Mouse (Mus musculus): ENCODE measurements around the gene Selenbp2. TPM values are rescaled to one million over a fixed set of nuclear protein-coding genes. Genes with fewer than 3 reads are reported as not detected.
A peak's percentile ranks its signal among the peaks of the same experiment; 100 is the strongest.
"Not testable (repeated sequence)": the region's sequence is repeated elsewhere in the genome, so short reads cannot be mapped to it uniquely, and the experiment has no call there.

Selenbp2 gene
- 1 to 10 TPM; 1.6 to 3.1 TPM for total RNA-seq (2021)
- long read RNA-seq, experiment 1, result 0 reads
- long read RNA-seq, experiment 2, result 0 reads

GRCm38 (mm10) chr3:94693329-94693825, at the start of gene Selenbp2:
Selenbp2 (plus strand) TSS chr3:94693556.
- DNase-seq (ENCODE audit: low spot score in 2 of 2), result no peak

- peak in 1 of 2 experiments; percentile 34 for DNase-seq (ENCODE audit: low spot score in 2 of 2)
These were observed 44.4 kb upstream of the Selenbp2 start for GRCm38 (mm10) chr3:94648755-94649590.

DNA sequence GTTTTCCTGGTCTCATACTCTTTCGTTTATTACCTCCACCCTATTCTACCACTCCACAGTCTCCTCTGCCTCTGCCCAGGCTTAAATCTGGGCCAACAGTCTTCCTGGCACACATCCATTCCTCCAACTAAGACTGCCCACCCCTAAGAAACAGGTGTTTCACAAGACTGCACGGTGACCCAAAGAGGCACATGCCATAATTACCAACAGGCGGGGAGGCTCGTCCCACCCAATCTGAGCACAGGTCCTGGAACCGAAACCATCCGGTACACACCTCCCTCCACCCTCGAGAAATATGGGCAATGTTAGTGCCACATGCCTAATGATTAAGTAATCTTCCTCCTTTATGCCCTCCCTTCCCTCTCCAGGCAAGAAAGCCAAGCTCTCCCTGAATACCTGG, 42.9 kb upstream of the Selenbp2 start:
- no peak for DNase-seq (ENCODE audit: low spot score in 2 of 2)

- not testable (repeated sequence) for DNase-seq (ENCODE audit: low spot score in 2 of 2)
These were observed 39.4 kb upstream of the Selenbp2 start for GRCm38 (mm10) chr3:94653967-94654366.

GRCm38 (mm10) chr3:94657852-94658739, 35.3 kb upstream of the Selenbp2 start:
- not testable (repeated sequence) for DNase-seq (ENCODE audit: low spot score in 2 of 2)

DNA sequence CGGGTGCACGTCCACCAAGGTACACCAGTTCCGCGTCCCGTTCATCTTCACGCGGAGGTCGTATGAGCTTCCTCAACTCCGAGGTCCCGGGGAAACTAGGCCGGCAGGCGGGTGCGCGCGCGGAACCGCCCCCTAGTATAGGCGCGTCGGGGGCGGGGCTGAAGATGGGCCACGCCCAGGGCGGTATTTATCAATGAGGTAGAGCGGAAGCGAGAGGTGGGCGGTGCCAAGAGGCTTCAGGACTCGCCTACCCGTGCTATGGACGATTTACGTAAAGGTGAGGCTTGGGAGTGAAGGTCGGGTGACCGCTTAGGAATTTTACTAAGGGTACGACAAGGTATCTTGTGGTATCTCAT, 34.6 kb upstream of the Selenbp2 start, which contains the start of gene Tuft1:
Gene Tuft1, minus strand, starts transcription at position 133 of the 356 bp plus-strand sequence.
- peak; percentile 26 to 33 for DNase-seq (ENCODE audit: low spot score in 2 of 2)

DNA sequence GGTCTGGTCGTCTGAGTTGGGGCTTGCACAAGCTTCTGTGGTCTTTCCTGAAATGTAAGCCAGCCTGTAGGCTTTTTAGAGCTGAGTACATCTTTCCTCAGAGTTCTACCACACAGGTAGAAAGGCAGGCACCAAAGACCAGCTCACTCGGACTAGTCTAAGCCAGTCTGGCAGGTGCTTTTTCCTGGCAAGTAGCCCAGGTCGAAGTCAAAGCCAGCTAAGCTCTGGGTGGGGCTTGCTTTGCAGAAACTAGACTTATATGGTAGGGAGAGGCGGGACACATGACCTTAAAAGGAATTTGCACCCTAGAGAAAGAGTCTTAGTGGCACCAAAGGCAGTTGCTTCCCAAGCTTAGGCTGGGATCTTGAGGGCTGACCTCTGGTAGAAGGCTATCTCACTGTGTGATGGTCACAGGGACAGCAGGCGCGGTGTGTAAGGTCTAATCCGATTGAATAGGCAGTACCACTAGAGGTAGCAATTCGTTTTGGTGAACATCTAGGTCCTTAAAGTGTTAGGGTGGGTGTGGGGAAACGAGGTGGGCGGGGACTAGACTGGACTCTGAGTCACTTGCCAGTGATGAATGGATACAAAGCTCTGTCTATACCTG, 34.1 kb upstream of the Selenbp2 start:
- DNase-seq (ENCODE audit: low spot score in 2 of 2), result not testable (repeated sequence)

GRCm38 (mm10) chr3:94660841-94661240, 32.5 kb upstream of the Selenbp2 start:
- DNase-seq (ENCODE audit: low spot score in 2 of 2), result not testable (repeated sequence)

- DNase-seq (ENCODE audit: low spot score in 2 of 2), result not testable (repeated sequence)
These were observed 28.1 kb upstream of the Selenbp2 start for GRCm38 (mm10) chr3:94665060-94665802.

DNA sequence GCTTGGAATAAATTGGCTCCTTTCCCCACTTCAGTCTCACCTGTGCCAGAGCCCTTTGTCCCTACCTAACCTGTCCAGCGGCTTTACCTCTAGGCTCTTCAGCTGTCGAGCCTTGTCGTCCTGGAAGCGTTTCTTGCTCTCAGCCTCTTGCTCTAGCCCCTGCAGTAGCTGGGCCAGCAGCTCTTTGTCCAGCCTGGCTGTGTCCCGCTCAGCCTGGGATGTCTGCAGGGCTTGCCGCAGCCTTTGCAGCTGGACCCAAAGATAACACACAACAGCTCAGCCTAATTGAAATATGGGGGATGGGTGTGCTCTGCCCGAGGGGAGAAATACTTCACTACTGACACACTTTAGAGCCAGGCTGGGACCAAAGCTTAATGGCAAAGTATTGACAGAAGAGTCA, 27.5 kb upstream of the Selenbp2 start:
- not testable (repeated sequence) for DNase-seq (ENCODE audit: low spot score in 2 of 2)

- DNase-seq (ENCODE audit: low spot score in 2 of 2), result not testable (repeated sequence)
These were observed 18.3 kb upstream of the Selenbp2 start for GRCm38 (mm10) chr3:94675101-94675500.

GRCm38 (mm10) chr3:94679351-94679841, 14.0 kb upstream of the Selenbp2 start:
- DNase-seq (ENCODE audit: low spot score in 2 of 2), result no peak

- not testable (repeated sequence) for DNase-seq (ENCODE audit: low spot score in 2 of 2)
These were observed 13.3 kb upstream of the Selenbp2 start for GRCm38 (mm10) chr3:94680032-94680431.

DNA sequence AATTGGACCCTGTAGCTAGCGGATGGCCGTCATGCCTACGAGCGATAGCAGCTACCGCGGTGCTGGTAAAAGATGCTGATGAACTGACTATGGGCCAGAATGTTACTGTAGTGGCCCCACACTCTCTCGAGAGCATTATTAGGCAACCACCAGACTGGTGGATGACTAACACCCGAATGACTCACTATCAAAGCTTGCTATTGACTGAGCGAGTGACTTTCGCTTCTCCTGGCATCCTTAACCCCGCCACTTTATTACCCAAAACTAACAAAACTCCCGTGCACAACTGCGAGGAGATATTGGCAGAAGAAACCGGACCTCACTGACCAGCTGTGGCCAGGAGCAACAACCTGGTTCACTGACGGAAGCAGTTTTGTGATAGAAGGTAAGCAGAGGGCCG, 12.6 kb upstream of the Selenbp2 start:
- DNase-seq (ENCODE audit: low spot score in 2 of 2), result no peak

GRCm38 (mm10) chr3:94683646-94684045, 9.7 kb upstream of the Selenbp2 start:
- no peak for DNase-seq (ENCODE audit: low spot score in 2 of 2)

DNA sequence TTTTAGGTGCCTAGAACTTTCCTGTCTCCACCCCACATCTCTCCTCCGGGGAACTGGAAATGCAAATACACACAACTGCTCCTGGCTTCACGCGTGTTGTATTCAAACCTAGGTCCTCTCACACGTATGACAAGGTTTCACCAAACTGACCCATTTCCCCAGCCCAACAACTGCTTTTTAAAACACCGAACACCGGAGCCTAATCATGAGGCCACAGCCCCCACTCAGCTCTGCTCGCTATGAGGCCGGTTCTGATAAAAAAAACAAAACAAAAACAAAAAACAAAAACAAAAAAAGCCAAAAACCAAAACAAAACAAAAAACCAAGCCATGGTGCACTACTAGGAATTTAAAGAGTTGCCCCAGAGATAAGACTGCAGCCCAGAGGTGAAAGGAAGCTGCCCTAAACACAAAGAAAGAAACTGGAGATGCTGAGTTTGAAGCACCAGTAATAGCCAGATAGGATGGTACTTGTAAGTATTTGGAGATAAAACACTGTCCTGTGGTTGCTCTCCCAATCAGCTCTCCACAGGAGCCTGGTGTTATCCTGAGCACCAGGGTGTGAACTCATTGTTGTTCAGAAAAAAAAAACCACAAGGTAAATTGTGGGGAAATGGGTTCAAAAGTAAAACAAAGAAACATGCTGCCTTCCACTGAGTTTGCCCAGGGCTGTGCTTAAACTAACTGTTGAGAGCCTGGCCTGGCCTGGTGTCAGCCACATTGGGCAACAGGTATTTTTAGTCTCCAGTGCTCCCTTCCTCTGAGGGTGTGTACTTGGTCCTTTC, 7.2 kb upstream of the Selenbp2 start:
- DNase-seq (ENCODE audit: low spot score in 2 of 2), result not testable (repeated sequence)

DNA sequence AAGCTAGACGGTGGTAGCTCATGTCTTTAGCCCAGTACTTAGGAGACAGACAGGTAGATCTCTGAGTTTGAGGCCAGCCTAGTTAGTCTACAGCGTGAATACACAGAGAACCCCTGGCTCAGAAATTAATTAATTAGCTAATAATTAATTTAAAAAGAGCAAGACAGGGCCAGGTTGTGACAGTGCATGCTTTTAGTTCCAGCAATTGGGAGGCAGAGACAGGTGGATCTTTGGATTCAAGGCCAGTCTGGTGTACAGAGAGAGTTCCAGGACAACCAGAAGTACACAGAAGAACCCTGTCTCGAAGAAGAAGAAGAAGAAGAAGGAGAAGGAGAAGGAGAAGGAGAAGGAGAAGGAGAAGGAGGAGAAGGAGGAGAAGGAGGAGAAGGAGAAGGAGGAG, 4.7 kb upstream of the Selenbp2 start:
- not testable (repeated sequence) for DNase-seq (ENCODE audit: low spot score in 2 of 2)

DNA sequence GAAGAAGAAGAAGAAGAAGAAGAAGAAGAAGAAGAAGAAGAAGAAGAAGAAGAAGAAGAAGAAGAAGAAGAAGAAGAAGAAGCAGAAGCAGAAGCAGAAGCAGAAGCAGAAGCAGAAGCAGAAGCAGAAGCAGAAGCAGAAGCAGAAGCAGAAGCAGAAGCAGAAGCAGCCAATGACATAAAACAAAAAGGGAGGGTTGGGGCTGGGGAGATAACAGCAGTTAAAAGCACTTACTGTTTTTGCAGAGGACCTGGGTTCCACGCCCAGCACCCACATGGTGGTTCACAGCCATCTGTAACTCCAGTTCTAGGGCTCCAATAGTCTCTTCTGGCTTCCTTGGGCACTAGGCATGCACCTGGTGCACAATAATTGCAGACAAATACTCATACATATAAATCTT, 4.2 kb upstream of the Selenbp2 start:
- not testable (repeated sequence) for DNase-seq (ENCODE audit: low spot score in 2 of 2)

DNA sequence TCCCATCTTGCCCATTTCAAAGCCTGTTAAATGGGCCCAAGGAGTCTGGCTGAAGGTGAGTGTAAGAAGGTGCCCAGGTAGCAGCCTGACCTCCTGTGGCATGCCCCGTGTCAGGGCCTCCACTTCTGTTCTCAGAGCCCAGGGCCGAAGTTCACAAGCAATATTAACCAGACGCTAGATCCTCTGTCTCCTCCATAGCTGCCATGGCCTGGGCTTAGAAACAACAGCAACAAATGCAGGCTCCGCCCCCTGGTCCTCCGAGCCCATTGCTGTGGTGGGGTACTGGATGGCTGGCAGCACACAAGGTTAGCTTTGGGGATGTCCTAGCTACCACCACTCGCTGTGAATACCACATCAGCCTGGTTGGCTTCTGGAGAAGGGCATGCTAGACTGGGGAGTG, 3.2 kb upstream of the Selenbp2 start:
- not testable (repeated sequence) for DNase-seq (ENCODE audit: low spot score in 2 of 2)
